Mouse (Mus musculus) myocyte (in vitro differentiated cells): ENCODE results near the gene Tspan18. TPM values are rescaled to one million over a fixed set of nuclear protein-coding genes. Genes with fewer than 3 reads are reported as not detected.

Experiments
- H3K27me3 ChIP-seq: one replicate; pipeline ENCODE4 v1.6.1; 2011; ENCODE audit not compliant: control insufficient read depth, insufficient read depth, insufficient read length
- H3K36me3 ChIP-seq: one replicate; pipeline ENCODE4 v1.6.1; 2011; ENCODE audit not compliant: control insufficient read depth, insufficient read depth
- H3K4me2 ChIP-seq: one replicate; pipeline ENCODE4 v1.6.1; 2011; ENCODE audit warnings: low read depth, control low read depth
- H3K4me3 ChIP-seq: one replicate; pipeline ENCODE4 v1.5.1; 2011; ENCODE audit warnings: mild to moderate bottlenecking, control low read depth, moderate library complexity
- H3K79me2 ChIP-seq: one replicate; pipeline ENCODE4 v1.6.1; 2011; ENCODE audit not compliant: control insufficient read depth, insufficient read depth
- H3ac ChIP-seq: one replicate; pipeline ENCODE4 v1.6.1; 2011; ENCODE audit not compliant: control insufficient read depth, insufficient read length
- CEBPB ChIP-seq: IDR thresholded peaks from 2 replicates; pipeline ENCODE4 v1.6.1; 2011; ENCODE audit warnings: mild to moderate bottlenecking, moderate library complexity; ENCODE audit not compliant: poor library complexity, insufficient read depth, severe bottlenecking
- E2F4 ChIP-seq: IDR thresholded peaks from one replicate; pipeline ENCODE4 v1.6.1; 2011; ENCODE audit warnings: mild to moderate bottlenecking, control low read depth, moderate library complexity; ENCODE audit not compliant: insufficient read depth
- MAX ChIP-seq: IDR thresholded peaks from one replicate; pipeline ENCODE4 v1.6.1; 2011; ENCODE audit warnings: low read depth, mild to moderate bottlenecking, control low read depth
- MYOD1 ChIP-seq, 3 experiments: IDR thresholded peaks; one replicate each; pipeline ENCODE4 v1.6.1; 2011; ENCODE audit warnings: control low read depth in 2 of 3, low read depth in 2 of 3, mild to moderate bottlenecking in 2 of 3, moderate library complexity in 1 of 3; ENCODE audit not compliant: insufficient read length in 2 of 3, control insufficient read depth in 1 of 3
- MYOG ChIP-seq, 3 experiments: IDR thresholded peaks; one replicate each; pipeline ENCODE4 v1.6.1; 2011; ENCODE audit warnings: control low read depth in 2 of 3, low read depth in 2 of 3, mild to moderate bottlenecking in 2 of 3; ENCODE audit not compliant: insufficient read length in 2 of 3, control insufficient read depth in 1 of 3, insufficient read depth in 1 of 3
- POLR2A ChIP-seq: IDR thresholded peaks from one replicate; pipeline ENCODE4 v1.6.1; 2011; ENCODE audit warnings: low read depth, mild to moderate bottlenecking, control low read depth, moderate library complexity; ENCODE audit not compliant: insufficient read length
- POLR2AphosphoS2 ChIP-seq: IDR thresholded peaks from one replicate; pipeline ENCODE4 v1.6.1; 2011; ENCODE audit warnings: low read depth, control low read depth; ENCODE audit not compliant: insufficient read length
- REST ChIP-seq: IDR thresholded peaks from one replicate; pipeline ENCODE4 v1.6.1; 2011; ENCODE audit warnings: mild to moderate bottlenecking, control low read depth, moderate library complexity; ENCODE audit not compliant: insufficient read depth, insufficient read length
- SRF ChIP-seq: IDR thresholded peaks from one replicate; pipeline ENCODE4 v1.6.1; 2011; ENCODE audit warnings: low read depth; ENCODE audit not compliant: control insufficient read depth, insufficient read length
- TCF12 ChIP-seq: IDR thresholded peaks from one replicate; pipeline ENCODE4 v1.6.1; 2011; ENCODE audit warnings: mild to moderate bottlenecking, control low read depth; ENCODE audit not compliant: poor library complexity, insufficient read depth, severe bottlenecking
- TCF3 ChIP-seq: IDR thresholded peaks from one replicate; pipeline ENCODE4 v1.6.1; 2011; ENCODE audit warnings: low read depth, control low read depth; ENCODE audit not compliant: insufficient read length
- USF1 ChIP-seq: IDR thresholded peaks from one replicate; pipeline ENCODE4 v1.6.1; 2011; ENCODE audit warnings: low read depth, mild to moderate bottlenecking, control low read depth, moderate library complexity
- polyA plus RNA-seq: library from polyadenylated mRNA; unstranded; fragments of >200 nt; fragmentation: generic; extraction: Trizol; gene quantifications from one replicate; pipeline ENCODE4 v1.2.1, GENCODE M21; 2012; ENCODE audit warnings: missing spikeins

Tspan18 gene
- polyA plus RNA-seq, 1 experiment: 0.02 TPM

GRCm38 (mm10) chr2:93192182-93192560, 142.1 kb downstream of the Tspan18 start:
- no peak overlapping the region for H3K4me2 ChIP-seq
- H3K79me2 ChIP-seq: no peaks in the 10 kb centered on the region
- no peaks in the 10 kb centered on the region for H3K36me3 ChIP-seq
- no peak overlapping the region for H3ac ChIP-seq
- no peak for TF ChIP-seq E2F4
- TF ChIP-seq TCF3: no peak
- TF ChIP-seq MYOD1 (IDR thresholded peaks at IDR 0.05; ENCODE audit: control insufficient read depth in 1 of 3, insufficient read length in 2 of 3, low read depth in 2 of 3): no peak
- TF ChIP-seq POLR2A: no peak
- no peak for TF ChIP-seq CEBPB
- TF ChIP-seq MYOG (IDR thresholded peaks at IDR 0.05; ENCODE audit: control insufficient read depth in 1 of 3, insufficient read depth in 1 of 3, insufficient read length in 2 of 3, low read depth in 2 of 3): no peak
- TF ChIP-seq POLR2AphosphoS2: no peak
- no peak for TF ChIP-seq USF1
- TF ChIP-seq TCF12: no peak
- TF ChIP-seq SRF: no peak
- no peak for TF ChIP-seq MAX
- TF ChIP-seq REST: no peak
- H3K27me3 ChIP-seq: peaks cover 36% of the 10 kb centered on the region
- H3K4me3 ChIP-seq: no peak overlapping the region

GRCm38 (mm10) chr2:93191488-93192181, 142.7 kb downstream of the Tspan18 start:
- Histone ChIP-seq H3K4me3 (no peak overlapping the region), H3K4me2 (no peak overlapping the region), H3K27me3 (peaks cover 36% of the 10 kb centered on the region), H3K79me2 (no peaks in the 10 kb centered on the region), H3K36me3 (no peaks in the 10 kb centered on the region), H3ac (no peak overlapping the region)
- TF ChIP-seq SRF (no peak), E2F4 (no peak), POLR2AphosphoS2 (no peak)

- Histone ChIP-seq H3K4me3 (no peak overlapping the region), H3K36me3 (no peaks in the 10 kb centered on the region), H3K79me2 (no peaks in the 10 kb centered on the region), H3K27me3 (peaks cover 41% of the 10 kb centered on the region), H3K4me2 (no peak overlapping the region), H3ac (no peak overlapping the region)
- no peak for TF ChIP-seq MAX
- TF ChIP-seq POLR2A: no peak
- no peak for TF ChIP-seq E2F4
- TF ChIP-seq MYOG (IDR thresholded peaks at IDR 0.05; ENCODE audit: control insufficient read depth in 1 of 3, insufficient read depth in 1 of 3, insufficient read length in 2 of 3, low read depth in 2 of 3): no peak
- TF ChIP-seq REST: no peak
- no peak for TF ChIP-seq POLR2AphosphoS2
- TF ChIP-seq TCF12: no peak
- TF ChIP-seq USF1: no peak
- no peak for TF ChIP-seq MYOD1 (IDR thresholded peaks at IDR 0.05; ENCODE audit: control insufficient read depth in 1 of 3, insufficient read length in 2 of 3, low read depth in 2 of 3)
- no peak for TF ChIP-seq TCF3
- no peak for TF ChIP-seq CEBPB
- no peak for TF ChIP-seq SRF
These were observed 143.4 kb downstream of the Tspan18 start for GRCm38 (mm10) chr2:93190771-93191487.

GRCm38 (mm10) chr2:93188761-93189458, 145.4 kb downstream of the Tspan18 start:
- Histone ChIP-seq H3K4me2 (peak overlapping the region; percentile 84), H3K27me3 (peaks cover 38% of the 10 kb centered on the region), H3ac (no peak overlapping the region), H3K4me3 (peak overlapping the region; percentile 14), H3K79me2 (no peaks in the 10 kb centered on the region), H3K36me3 (no peaks in the 10 kb centered on the region)
- no peak for TF ChIP-seq USF1
- no peak for TF ChIP-seq MYOG (IDR thresholded peaks at IDR 0.05; ENCODE audit: control insufficient read depth in 1 of 3, insufficient read depth in 1 of 3, insufficient read length in 2 of 3, low read depth in 2 of 3)
- TF ChIP-seq MYOD1 (IDR thresholded peaks at IDR 0.05; ENCODE audit: control insufficient read depth in 1 of 3, insufficient read length in 2 of 3, low read depth in 2 of 3): no peak
- TF ChIP-seq CEBPB: no peak
- no peak for TF ChIP-seq REST
- no peak for TF ChIP-seq TCF3
